Mouse (Mus musculus): ENCODE measurements around the gene Celsr1. TPM values are rescaled to one million over a fixed set of nuclear protein-coding genes. Genes with fewer than 3 reads are reported as not detected.

The Celsr1 gene
- polyA plus RNA-seq, 1 experiment from 2014 or later = 1.9 TPM

DNA sequence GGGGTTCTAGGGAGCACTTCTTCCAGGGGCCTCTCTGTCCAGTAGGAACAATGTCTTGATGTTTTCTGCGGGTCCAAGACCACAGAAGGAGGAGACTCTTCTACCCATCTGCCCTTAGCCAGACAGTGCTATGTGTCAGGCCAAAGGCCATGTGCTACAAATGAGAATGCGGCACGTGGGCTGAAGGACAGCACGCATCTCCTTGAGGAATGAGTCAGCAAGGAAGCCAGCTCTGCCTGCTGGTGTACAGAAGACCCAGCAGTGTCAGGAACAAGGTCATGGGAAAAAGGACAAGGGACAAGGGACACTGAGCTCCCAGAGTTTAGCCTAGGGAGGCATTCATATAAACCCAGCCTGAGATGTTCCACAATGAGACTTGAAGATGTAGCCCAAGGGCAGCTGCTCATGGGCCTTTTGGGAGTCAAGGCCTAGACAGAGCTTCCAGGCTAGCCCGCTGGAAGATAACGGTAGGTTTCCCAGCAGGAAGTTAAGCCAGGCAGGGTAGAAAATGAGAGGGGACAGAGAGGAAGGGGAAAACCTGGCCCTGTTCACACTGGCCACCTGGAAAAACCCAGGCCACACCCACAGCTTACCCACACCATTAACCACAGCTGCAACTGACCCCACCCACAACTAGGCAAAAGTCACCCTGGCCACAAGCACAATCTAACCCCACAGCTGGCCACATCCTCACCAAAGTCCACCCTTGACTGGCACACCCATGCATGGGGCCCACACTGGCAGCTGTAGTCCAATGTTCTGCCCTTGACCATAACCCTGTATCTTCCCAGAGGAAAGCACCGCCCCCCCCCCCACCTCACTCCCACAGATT lies 124.7 kb downstream of the Celsr1 start:
- Histone ChIP-seq H3K4me2 (ENCODE audit: low read depth, severe bottlenecking) (no peak overlapping the region), H3K4me1 (ENCODE audit: control insufficient read depth, insufficient read depth, low read length) (no peaks in the 10 kb centered on the region), H3K9ac (ENCODE audit: low read length) (no peak overlapping the region), H3K36me3 (ENCODE audit: control insufficient read depth, insufficient read depth, low read length) (no peaks in the 10 kb centered on the region), H3K4me3 (ENCODE audit: low read depth, low read length) (no peak overlapping the region), H3K9me3 (ENCODE audit: control insufficient read depth, low read length) (no peaks in the 10 kb centered on the region), H3K27ac (replicated peaks; ENCODE audit: low read depth, low read length) (no peak overlapping the region), H3K27me3 (ENCODE audit: control insufficient read depth, insufficient read depth, low read length) (no peaks in the 10 kb centered on the region)
- ATAC-seq (ENCODE audit: insufficient number of reproducible peaks, low FRiP score, low TSS enrichment, low read depth) = no peak
- 88% methylated on average over 7 of the region's 7 CpGs for WGBS
- no peak for DNase-seq (ENCODE audit: low spot score)

GRCm38 (mm10) chr15:85903826-85904225 lies 129.8 kb downstream of the Celsr1 start:
- no peaks in the 10 kb centered on the region for H3K4me1 ChIP-seq (ENCODE audit: control insufficient read depth, insufficient read depth, low read length)

GRCm38 (mm10) chr15:85902505-85902904 lies 131.1 kb downstream of the Celsr1 start:
- Histone ChIP-seq H3K27me3 (ENCODE audit: control insufficient read depth, insufficient read depth, low read length) (no peaks in the 10 kb centered on the region), H3K36me3 (ENCODE audit: control insufficient read depth, insufficient read depth, low read length) (peaks cover 4% of the 10 kb centered on the region; the same call in 1 of the 2 replicates), H3K4me3 (ENCODE audit: low read depth, low read length) (no peak overlapping the region), H3K9me3 (ENCODE audit: control insufficient read depth, low read length) (no peaks in the 10 kb centered on the region), H3K4me1 (ENCODE audit: control insufficient read depth, insufficient read depth, low read length) (no peaks in the 10 kb centered on the region), H3K9ac (ENCODE audit: low read length) (no peak overlapping the region), H3K4me2 (ENCODE audit: low read depth, severe bottlenecking) (no peak overlapping the region), H3K27ac (replicated peaks; ENCODE audit: low read depth, low read length) (no peak overlapping the region)
- ATAC-seq (ENCODE audit: insufficient number of reproducible peaks, low FRiP score, low TSS enrichment, low read depth) = no peak
- 87% methylated on average over 10 of the region's 10 CpGs for WGBS
- DNase-seq (ENCODE audit: low spot score) = no peak

More at GRCm38 (mm10) chr15:85903826-85904225, 129.8 kb downstream of the Celsr1 start:
- Histone ChIP-seq H3K9ac (ENCODE audit: low read length) (no peak overlapping the region), H3K27me3 (ENCODE audit: control insufficient read depth, insufficient read depth, low read length) (no peaks in the 10 kb centered on the region), H3K4me3 (ENCODE audit: low read depth, low read length) (no peak overlapping the region), H3K27ac (replicated peaks; ENCODE audit: low read depth, low read length) (no peak overlapping the region), H3K36me3 (ENCODE audit: control insufficient read depth, insufficient read depth, low read length) (no peaks in the 10 kb centered on the region), H3K4me2 (ENCODE audit: low read depth, severe bottlenecking) (no peak overlapping the region), H3K9me3 (ENCODE audit: control insufficient read depth, low read length) (no peaks in the 10 kb centered on the region)
- DNase-seq (ENCODE audit: low spot score) (no peak), ATAC-seq (ENCODE audit: insufficient number of reproducible peaks, low FRiP score, low TSS enrichment, low read depth) (no peak)
- 74% methylated on average over 8 of the region's 8 CpGs for WGBS

DNA sequence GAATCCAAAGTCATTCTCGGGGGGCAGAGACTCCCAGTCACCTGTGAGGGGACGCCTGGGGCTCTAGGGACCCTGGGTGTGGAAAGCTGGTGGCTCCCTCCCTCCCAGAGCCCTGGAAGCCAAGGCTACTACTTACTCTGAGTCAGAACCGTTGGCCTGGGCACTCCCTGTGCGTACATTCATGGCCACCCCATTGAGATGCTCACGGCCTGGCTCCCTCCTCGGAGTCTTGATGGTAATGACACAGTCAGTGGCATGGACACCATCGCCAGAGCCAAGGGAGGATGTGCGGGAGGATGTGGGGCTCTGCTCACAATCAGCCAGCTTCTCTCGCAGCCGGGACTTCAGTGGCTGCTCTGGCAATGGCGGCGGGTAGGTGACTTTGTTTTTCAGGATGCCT lies 132.8 kb downstream of the Celsr1 start:
- H3K4me2 ChIP-seq (ENCODE audit: low read depth, severe bottlenecking) = no peak overlapping the region
- H3K4me3 ChIP-seq (ENCODE audit: low read depth, low read length) = no peak overlapping the region
- WGBS = 83% methylated on average over 12 of the region's 12 CpGs
- DNase-seq (ENCODE audit: low spot score) (no peak), ATAC-seq (ENCODE audit: insufficient number of reproducible peaks, low FRiP score, low TSS enrichment, low read depth) (no peak)
- no peak overlapping the region for H3K9ac ChIP-seq (ENCODE audit: low read length)
- no peaks in the 10 kb centered on the region for H3K4me1 ChIP-seq (ENCODE audit: control insufficient read depth, insufficient read depth, low read length)
- peaks cover 10% of the 10 kb centered on the region; the same call in 1 of the 2 replicates for H3K36me3 ChIP-seq (ENCODE audit: control insufficient read depth, insufficient read depth, low read length)
- no peaks in the 10 kb centered on the region for H3K27me3 ChIP-seq (ENCODE audit: control insufficient read depth, insufficient read depth, low read length)
- no peak overlapping the region for H3K27ac ChIP-seq (replicated peaks; ENCODE audit: low read depth, low read length)
- H3K9me3 ChIP-seq (ENCODE audit: control insufficient read depth, low read length) = no peaks in the 10 kb centered on the region

- DNase-seq (ENCODE audit: low spot score) (no peak), ATAC-seq (ENCODE audit: insufficient number of reproducible peaks, low FRiP score, low TSS enrichment, low read depth) (no peak)
- Histone ChIP-seq H3K36me3 (ENCODE audit: control insufficient read depth, insufficient read depth, low read length) (peaks cover 10% of the 10 kb centered on the region; the same call in 1 of the 2 replicates), H3K9ac (ENCODE audit: low read length) (no peak overlapping the region), H3K27me3 (ENCODE audit: control insufficient read depth, insufficient read depth, low read length) (no peaks in the 10 kb centered on the region), H3K9me3 (ENCODE audit: control insufficient read depth, low read length) (no peaks in the 10 kb centered on the region), H3K4me2 (ENCODE audit: low read depth, severe bottlenecking) (no peak overlapping the region), H3K4me1 (ENCODE audit: control insufficient read depth, insufficient read depth, low read length) (no peaks in the 10 kb centered on the region), H3K4me3 (ENCODE audit: low read depth, low read length) (no peak overlapping the region), H3K27ac (replicated peaks; ENCODE audit: low read depth, low read length) (no peak overlapping the region)
- WGBS = 84% methylated on average over 8 of the region's 8 CpGs
Observed at GRCm38 (mm10) chr15:85900318-85900717, 133.3 kb downstream of the Celsr1 start.

GRCm38 (mm10) chr15:85899396-85899795 lies 134.2 kb downstream of the Celsr1 start:
- Histone ChIP-seq H3K27ac (replicated peaks; ENCODE audit: low read depth, low read length) (no peak overlapping the region), H3K36me3 (ENCODE audit: control insufficient read depth, insufficient read depth, low read length) (peaks cover 10% of the 10 kb centered on the region; the same call in 1 of the 2 replicates)

GRCm38 (mm10) chr15:85897113-85897512 lies 136.5 kb downstream of the Celsr1 start:
- no peak overlapping the region for H3K4me2 ChIP-seq (ENCODE audit: low read depth, severe bottlenecking)
- no peaks in the 10 kb centered on the region for H3K4me1 ChIP-seq (ENCODE audit: control insufficient read depth, insufficient read depth, low read length)
- peaks cover 19% of the 10 kb centered on the region for H3K36me3 ChIP-seq (ENCODE audit: control insufficient read depth, insufficient read depth, low read length)
- ATAC-seq (ENCODE audit: insufficient number of reproducible peaks, low FRiP score, low TSS enrichment, low read depth) = no peak
- no peak overlapping the region for H3K4me3 ChIP-seq (ENCODE audit: low read depth, low read length)
- no peak for DNase-seq (ENCODE audit: low spot score)
- no peak overlapping the region for H3K9ac ChIP-seq (ENCODE audit: low read length)
- no peak overlapping the region for H3K27ac ChIP-seq (replicated peaks; ENCODE audit: low read depth, low read length)
- WGBS = 90% methylated on average over 10 of the region's 10 CpGs
- no peaks in the 10 kb centered on the region for H3K27me3 ChIP-seq (ENCODE audit: control insufficient read depth, insufficient read depth, low read length)
- no peaks in the 10 kb centered on the region for H3K9me3 ChIP-seq (ENCODE audit: control insufficient read depth, low read length)

More at GRCm38 (mm10) chr15:85899396-85899795, 134.2 kb downstream of the Celsr1 start:
- ATAC-seq (ENCODE audit: insufficient number of reproducible peaks, low FRiP score, low TSS enrichment, low read depth) (no peak), DNase-seq (ENCODE audit: low spot score) (no peak)
- WGBS = 84% methylated on average over 6 of the region's 6 CpGs
- no peak overlapping the region for H3K9ac ChIP-seq (ENCODE audit: low read length)
- H3K4me2 ChIP-seq (ENCODE audit: low read depth, severe bottlenecking) = no peak overlapping the region
- H3K4me3 ChIP-seq (ENCODE audit: low read depth, low read length) = no peak overlapping the region
- no peaks in the 10 kb centered on the region for H3K9me3 ChIP-seq (ENCODE audit: control insufficient read depth, low read length)
- no peaks in the 10 kb centered on the region for H3K4me1 ChIP-seq (ENCODE audit: control insufficient read depth, insufficient read depth, low read length)
- no peaks in the 10 kb centered on the region for H3K27me3 ChIP-seq (ENCODE audit: control insufficient read depth, insufficient read depth, low read length)

DNA sequence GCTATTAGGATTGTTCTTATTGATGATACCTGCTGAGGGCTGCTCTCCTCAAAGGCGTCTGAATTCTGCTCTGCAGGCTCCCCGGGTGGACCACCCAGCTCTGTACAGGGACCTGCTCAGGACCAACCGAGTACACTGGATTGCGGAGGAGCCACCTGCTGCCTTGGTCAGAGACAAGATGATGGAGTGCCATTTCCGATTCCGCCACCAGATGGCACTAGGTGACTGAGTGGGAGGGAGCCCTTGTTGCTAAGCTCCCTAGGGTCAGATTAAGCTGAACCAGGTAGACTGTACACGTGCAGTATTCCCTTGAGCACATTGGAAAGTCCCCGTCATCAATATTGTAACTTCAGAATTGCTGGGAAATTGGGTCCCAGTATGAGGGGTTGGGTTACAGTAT lies 137.3 kb downstream of the Celsr1 start:
- peaks cover 19% of the 10 kb centered on the region for H3K36me3 ChIP-seq (ENCODE audit: control insufficient read depth, insufficient read depth, low read length)
- no peak overlapping the region for H3K4me2 ChIP-seq (ENCODE audit: low read depth, severe bottlenecking)
- no peaks in the 10 kb centered on the region for H3K9me3 ChIP-seq (ENCODE audit: control insufficient read depth, low read length)
- H3K27ac ChIP-seq (replicated peaks; ENCODE audit: low read depth, low read length) = no peak overlapping the region
- no peak overlapping the region for H3K9ac ChIP-seq (ENCODE audit: low read length)
- no peaks in the 10 kb centered on the region for H3K4me1 ChIP-seq (ENCODE audit: control insufficient read depth, insufficient read depth, low read length)
- no peak overlapping the region for H3K4me3 ChIP-seq (ENCODE audit: low read depth, low read length)
- ATAC-seq (ENCODE audit: insufficient number of reproducible peaks, low FRiP score, low TSS enrichment, low read depth) (no peak), DNase-seq (ENCODE audit: low spot score) (peak; percentile 90)
- no peaks in the 10 kb centered on the region for H3K27me3 ChIP-seq (ENCODE audit: control insufficient read depth, insufficient read depth, low read length)
- WGBS = 24% methylated on average over 8 of the region's 8 CpGs
